Mouse (Mus musculus): ENCODE results near the gene Lyzl6. TPM values are rescaled to one million over a fixed set of nuclear protein-coding genes. Genes with fewer than 3 reads are reported as not detected.

Gene Lyzl6
- polyA plus RNA-seq, 1 experiment from 2014 or later, result not detected

GRCm38 (mm10) chr11:103610772-103611171 lies 27.9 kb downstream of the Lyzl6 start:
- Histone ChIP-seq H3K79me2 (ENCODE audit: inconsistent target) (no peaks in the 10 kb centered on the region), H3K36me3 (ENCODE audit: inconsistent target) (no peaks in the 10 kb centered on the region), H3K4me3 (ENCODE audit: inconsistent target) (no peak overlapping the region), H3K27ac (no peak overlapping the region)
- 95% methylated on average over 2 of the region's 2 CpGs for WGBS (ENCODE audit: missing documents)

GRCm38 (mm10) chr11:103606611-103607010 lies 32.1 kb downstream of the Lyzl6 start:
- H3K79me2 ChIP-seq (ENCODE audit: inconsistent target), result no peaks in the 10 kb centered on the region
- no peak overlapping the region for H3K27ac ChIP-seq
- H3K4me3 ChIP-seq (ENCODE audit: inconsistent target), result no peak overlapping the region
- no peaks in the 10 kb centered on the region for H3K36me3 ChIP-seq (ENCODE audit: inconsistent target)
- WGBS (ENCODE audit: missing documents), result 18% methylated on average over 4 of the region's 5 CpGs

Other genes with a start within 250 kb of the Lyzl6 start
- gene Plekhm1, start 226.2 kb downstream of the Lyzl6 start, polyA plus RNA-seq (2018), result 55.1 to 87.8 TPM (median 77.5 TPM) in 3 replicates
- not detected in 3 replicates for gene Lrrc37a, start 134.3 kb downstream of the Lyzl6 start, polyA plus RNA-seq (2018)
- not detected in 3 replicates for gene Gm884, start 17.8 kb downstream of the Lyzl6 start, polyA plus RNA-seq (2018)
- gene Rprml, start 10.7 kb upstream of the Lyzl6 start, polyA plus RNA-seq (2018), result not detected in 3 replicates
- 56.1 to 79.8 TPM (median 73.7 TPM) in 3 replicates for gene Gosr2, start 59.0 kb upstream of the Lyzl6 start, polyA plus RNA-seq (2018)
- gene Wnt9b, start 110.9 kb upstream of the Lyzl6 start, polyA plus RNA-seq (2018), result not detected in 3 replicates
- not detected in 3 replicates for gene Wnt3, start 135.3 kb upstream of the Lyzl6 start, polyA plus RNA-seq (2018)